Mouse (Mus musculus) cerebellum, adult 2 months (tissue): Measurements from ENCODE around the gene Pdzd2.

ENCODE experiments used
- CTCF ChIP-seq: fragments of 200-500 bp; IDR thresholded peaks from 2 replicates; pipeline ENCODE4 v1.5.1; 2011; ENCODE audit warnings: low read depth, mild to moderate bottlenecking, control low read depth, low read length, moderate library complexity, borderline replicate concordance; ENCODE audit not compliant: insufficient read depth
- POLR2A ChIP-seq: fragments of 200-500 bp; IDR thresholded peaks from 2 replicates; pipeline ENCODE4 v1.6.1; 2011; ENCODE audit warnings: low read length, control low read depth, borderline replicate concordance; ENCODE audit not compliant: insufficient read depth

DNA sequence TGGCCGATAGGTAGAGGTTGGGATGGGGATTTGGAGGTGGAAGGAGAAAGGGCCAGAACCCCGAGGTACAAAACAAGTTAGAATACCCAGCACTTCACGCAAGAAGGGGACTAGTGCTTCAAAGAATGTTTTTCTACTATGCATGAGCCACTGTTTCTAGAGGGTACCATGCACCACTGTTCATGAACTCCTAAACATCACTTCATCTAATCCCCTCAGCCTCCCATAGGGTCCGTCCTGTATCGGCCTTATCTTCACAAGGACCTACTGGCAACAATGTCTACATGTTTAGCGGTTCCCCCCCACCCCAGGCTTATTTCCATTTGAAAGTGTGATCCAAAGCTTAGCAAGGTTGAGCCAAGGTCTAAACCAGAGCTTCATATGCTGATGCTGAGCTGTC is 162.0 kb downstream of the Pdzd2 start:
- TF ChIP-seq CTCF (no peak), POLR2A (no peak)
